Comparison of ENCODE assay signal across 25 mouse cellular contexts in genomic region chr14:48657241-48657640, GRCm38 (mm10). TPM values are rescaled to one million over a fixed set of nuclear protein-coding genes. Genes with fewer than 3 reads are reported as not detected.
"Had no signal": no experiment of that assay in that cellular context is flagged by ENCODE, and none has a peak within 500 bp of the region (broad histone marks: within the 10 kb centered on the region; RNA-seq: fewer than 3 reads in every experiment).

No protein-coding gene starts in this region.

- H3K4me3 ChIP-seq: liver, embryonic 13.5 days; myocyte; neural tube, embryonic 13.5 days; stomach, embryonic 15.5 days had no signal

- H3K27ac ChIP-seq: liver, embryonic 13.5 days; neural tube, embryonic 13.5 days; stomach, embryonic 15.5 days had no signal

- H3K36me3 ChIP-seq: liver, embryonic 13.5 days; neural tube, embryonic 13.5 days; stomach, embryonic 15.5 days had no signal

- H3K9me3 ChIP-seq: liver, embryonic 13.5 days; neural tube, embryonic 13.5 days; stomach, embryonic 15.5 days had no signal

- H3K9ac ChIP-seq: liver, embryonic 13.5 days; neural tube, embryonic 13.5 days; stomach, embryonic 15.5 days had no signal

- DNase-seq: kidney, adult 18-20 months; kidney, adult 9 months; kidney, postnatal 14 days; kidney, postnatal 4 days; liver, embryonic 13.5 days; lung, adult 2 months; lung, postnatal 14 days; lung, postnatal 4 days; retina, postnatal 1 day; right cerebral cortex, postnatal 25 days; spleen, adult 18-20 months; thymus, postnatal 25 days had no signal

- H3K4me2 ChIP-seq: liver, embryonic 13.5 days; neural tube, embryonic 13.5 days; stomach, embryonic 15.5 days had no signal

RNA-seq across cellular contexts. Expression of gene Otx2, which starts 16.4 kb away (rescaled TPM):
- total RNA-seq: liver, adult 2 months; megakaryocyte progenitor cell, adult 5-6 weeks; megakaryocyte-erythroid progenitor cell, adult 5-6 weeks; monocyte, adult 5-6 weeks; neutrophil, adult 5-6 weeks had no signal
- polyA plus RNA-seq: kidney, embryonic 16.5 days; limb, embryonic 11.5 days; liver, adult 2 months; liver, embryonic 13.5 days; liver, embryonic 16.5 days; lung, adult 2 months; lung, embryonic 16.5 days; myocyte; neural tube, embryonic 13.5 days; thymus, postnatal 0 days had no signal
